Mouse (Mus musculus): ENCODE data around the gene Enpp1.

GRCm38 (mm10) chr10:24592969-24593368 is 119.0 kb downstream of the Enpp1 start:
- TF ChIP-seq CTCF (IDR thresholded peaks at IDR 0.05; ENCODE audit: borderline replicate concordance, insufficient read depth, low read length): no peak
- TF ChIP-seq POLR2A (IDR thresholded peaks at IDR 0.05; ENCODE audit: low read depth, low read length): no peak

Data from embryonic fibroblast, embryonic 13.5 days (primary cell).